Mouse (Mus musculus) hindbrain, embryonic 15.5 days (tissue): ENCODE measurements at regions not wholly inside any gene's neighbourhood (a gene's known extent, or its start where the extent isn't known, plus 50 kb on each side); places are given as distances from the start of the nearest gene placed in this dataset.
A peak's percentile ranks its signal among the peaks of the same experiment; 100 is the strongest.
"Not testable (repeated sequence)": the region's sequence is repeated elsewhere in the genome, so short reads cannot be mapped to it uniquely, and the experiment has no call there.

ENCODE experiments used
- ATAC-seq: fragments of 200-750 bp; cut with Nextera tagmentation; 2 replicates; pipeline ENCODE4 v1.8.0; 2017; ENCODE audit warnings: low read depth, moderate number of reproducible peaks, moderate TSS enrichment; ENCODE audit not compliant: low FRiP score
- H3K27ac ChIP-seq: fragments of 300-500 bp; sonication (generic); replicated peaks from 2 replicates; pipeline ENCODE4 v1.5.1; 2015; ENCODE audit warnings: mild to moderate bottlenecking, inconsistent platforms
- H3K27me3 ChIP-seq: fragments of 300-500 bp; sonication (generic); 2 replicates; pipeline ENCODE4 v1.6.1; 2015; ENCODE audit warnings: control low read depth, inconsistent platforms
- H3K36me3 ChIP-seq: fragments of 300-500 bp; sonication (generic); 2 replicates; pipeline ENCODE4 v1.6.1; 2015; ENCODE audit warnings: control low read depth, inconsistent platforms
- H3K4me1 ChIP-seq: fragments of 300-500 bp; sonication (generic); replicated peaks from 2 replicates; pipeline ENCODE4 v1.6.1; 2015; ENCODE audit warnings: control low read depth, inconsistent platforms
- H3K4me2 ChIP-seq: fragments of 300-500 bp; sonication (generic); 2 replicates; pipeline ENCODE4 v1.6.1; 2015; ENCODE audit warnings: moderate library complexity, mild to moderate bottlenecking, inconsistent platforms
- H3K4me3 ChIP-seq: fragments of 300-500 bp; sonication (generic); 2 replicates; pipeline ENCODE4 v1.5.1; 2015; ENCODE audit warnings: mild to moderate bottlenecking, inconsistent platforms
- H3K9ac ChIP-seq: fragments of 300-500 bp; sonication (generic); 2 replicates; pipeline ENCODE4 v1.6.1; 2015; ENCODE audit warnings: inconsistent platforms
- H3K9me3 ChIP-seq: fragments of 300-500 bp; sonication (generic); 2 replicates; pipeline ENCODE4 v1.6.1; 2016; ENCODE audit warnings: control low read depth, inconsistent platforms
- WGBS: fragments of 180-500 bp; shearing (Covaris S2); methylation state at CpG from one replicate; pipeline ENCODE4 v1.1.7; 2015; 5-methylcytosine and 5-hydroxymethylcytosine counted together

GRCm38 (mm10) chr3:22815842-22816241 lies 739.4 kb downstream of the Tbl1xr1 start:
- Histone ChIP-seq H3K4me1 (no peaks in the 10 kb centered on the region), H3K27me3 (no peaks in the 10 kb centered on the region), H3K36me3 (no peaks in the 10 kb centered on the region), H3K27ac (no peak overlapping the region), H3K9me3 (no peaks in the 10 kb centered on the region), H3K4me2 (no peak overlapping the region), H3K4me3 (no peak overlapping the region), H3K9ac (no peak overlapping the region)
- ATAC-seq = no peak
- 38% methylated on average over 2 of the region's 2 CpGs for WGBS

GRCm38 (mm10) chr3:22826485-22826884 lies 750.0 kb downstream of the Tbl1xr1 start:
- no peak for ATAC-seq
- H3K36me3 ChIP-seq = no peaks in the 10 kb centered on the region
- H3K4me1 ChIP-seq = no peaks in the 10 kb centered on the region
- WGBS = 87% methylated on average over 4 of the region's 4 CpGs
- no peak overlapping the region for H3K9ac ChIP-seq
- no peak overlapping the region for H3K27ac ChIP-seq
- H3K4me3 ChIP-seq = no peak overlapping the region
- H3K27me3 ChIP-seq = no peaks in the 10 kb centered on the region
- H3K9me3 ChIP-seq = no peaks in the 10 kb centered on the region
- H3K4me2 ChIP-seq = no peak overlapping the region

- no peak overlapping the region for H3K9ac ChIP-seq
- no peak overlapping the region for H3K4me3 ChIP-seq
- H3K4me2 ChIP-seq = no peak overlapping the region
- H3K4me1 ChIP-seq = no peaks in the 10 kb centered on the region
- no peaks in the 10 kb centered on the region for H3K27me3 ChIP-seq
- ATAC-seq = no peak
- WGBS = 76% methylated on average over 4 of the region's 4 CpGs
- H3K9me3 ChIP-seq = no peaks in the 10 kb centered on the region
- H3K36me3 ChIP-seq = no peaks in the 10 kb centered on the region
- no peak overlapping the region for H3K27ac ChIP-seq
Observed at GRCm38 (mm10) chr3:22838986-22839385, 762.5 kb downstream of the Tbl1xr1 start.

- H3K4me2 ChIP-seq = no peak overlapping the region
- no peaks in the 10 kb centered on the region for H3K9me3 ChIP-seq
- H3K36me3 ChIP-seq = no peaks in the 10 kb centered on the region
- H3K4me3 ChIP-seq = no peak overlapping the region
- H3K4me1 ChIP-seq = no peaks in the 10 kb centered on the region
- ATAC-seq = no peak
- H3K27me3 ChIP-seq = no peaks in the 10 kb centered on the region
- H3K9ac ChIP-seq = no peak overlapping the region
- H3K27ac ChIP-seq = no peak overlapping the region
Observed at GRCm38 (mm10) chr3:22850474-22850873, 774.0 kb downstream of the Tbl1xr1 start.

- no peaks in the 10 kb centered on the region for H3K9me3 ChIP-seq
- 88% methylated on average over 2 of the region's 2 CpGs for WGBS
- H3K4me3 ChIP-seq = no peak overlapping the region
- ATAC-seq = no peak
- no peak overlapping the region for H3K4me2 ChIP-seq
- H3K36me3 ChIP-seq = no peaks in the 10 kb centered on the region
- H3K27me3 ChIP-seq = no peaks in the 10 kb centered on the region
- H3K4me1 ChIP-seq = no peaks in the 10 kb centered on the region
- H3K9ac ChIP-seq = no peak overlapping the region
- no peak overlapping the region for H3K27ac ChIP-seq
Observed at GRCm38 (mm10) chr3:22863595-22863994, 787.1 kb downstream of the Tbl1xr1 start.

- Histone ChIP-seq H3K4me3 (no peak overlapping the region), H3K9ac (no peak overlapping the region)
- 93% methylated on average over 3 of the region's 3 CpGs for WGBS
Observed at GRCm38 (mm10) chr3:22877883-22878282, 801.4 kb downstream of the Tbl1xr1 start.

GRCm38 (mm10) chr3:22892735-22893134 lies 816.3 kb downstream of the Tbl1xr1 start:
- no peak for ATAC-seq
- Histone ChIP-seq H3K36me3 (no peaks in the 10 kb centered on the region), H3K9me3 (no peaks in the 10 kb centered on the region), H3K9ac (no peak overlapping the region), H3K4me2 (no peak overlapping the region), H3K27me3 (no peaks in the 10 kb centered on the region), H3K27ac (no peak overlapping the region), H3K4me3 (no peak overlapping the region), H3K4me1 (no peaks in the 10 kb centered on the region)
- WGBS = 72% methylated on average over 1 of the region's 1 CpGs

More at GRCm38 (mm10) chr3:22877883-22878282, 801.4 kb downstream of the Tbl1xr1 start:
- ATAC-seq = no peak
- Histone ChIP-seq H3K36me3 (no peaks in the 10 kb centered on the region), H3K4me1 (no peaks in the 10 kb centered on the region), H3K9me3 (no peaks in the 10 kb centered on the region), H3K27me3 (no peaks in the 10 kb centered on the region), H3K4me2 (no peak overlapping the region), H3K27ac (no peak overlapping the region)

- Histone ChIP-seq H3K9me3 (no peaks in the 10 kb centered on the region), H3K4me1 (no peaks in the 10 kb centered on the region), H3K4me3 (no peak overlapping the region), H3K27me3 (no peaks in the 10 kb centered on the region), H3K9ac (no peak overlapping the region), H3K4me2 (no peak overlapping the region), H3K27ac (no peak overlapping the region), H3K36me3 (no peaks in the 10 kb centered on the region)
- WGBS = 79% methylated on average over 2 of the region's 2 CpGs
- ATAC-seq = no peak
Observed at GRCm38 (mm10) chr3:22897651-22898050, 821.2 kb downstream of the Tbl1xr1 start.

GRCm38 (mm10) chr3:22900966-22901365 lies 824.5 kb downstream of the Tbl1xr1 start:
- no peak for ATAC-seq
- 90% methylated on average over 10 of the region's 10 CpGs for WGBS
- no peaks in the 10 kb centered on the region for H3K27me3 ChIP-seq
- H3K9me3 ChIP-seq = no peaks in the 10 kb centered on the region
- H3K4me1 ChIP-seq = no peaks in the 10 kb centered on the region
- H3K27ac ChIP-seq = no peak overlapping the region
- no peak overlapping the region for H3K4me2 ChIP-seq
- no peak overlapping the region for H3K9ac ChIP-seq
- no peaks in the 10 kb centered on the region for H3K36me3 ChIP-seq
- no peak overlapping the region for H3K4me3 ChIP-seq

- Histone ChIP-seq H3K27ac (no peak overlapping the region), H3K4me1 (no peaks in the 10 kb centered on the region), H3K9me3 (no peaks in the 10 kb centered on the region), H3K27me3 (no peaks in the 10 kb centered on the region), H3K4me2 (no peak overlapping the region), H3K9ac (no peak overlapping the region), H3K4me3 (no peak overlapping the region), H3K36me3 (no peaks in the 10 kb centered on the region)
- 87% methylated on average over 3 of the region's 3 CpGs for WGBS
- ATAC-seq = no peak
Observed at GRCm38 (mm10) chr3:22928970-22929369, 852.5 kb downstream of the Tbl1xr1 start.

- Histone ChIP-seq H3K4me2 (no peak overlapping the region), H3K27me3 (no peaks in the 10 kb centered on the region), H3K9ac (no peak overlapping the region), H3K27ac (no peak overlapping the region), H3K9me3 (no peaks in the 10 kb centered on the region), H3K4me1 (no peaks in the 10 kb centered on the region), H3K4me3 (no peak overlapping the region), H3K36me3 (no peaks in the 10 kb centered on the region)
- ATAC-seq = peak; percentile 45; the same call in 1 of the 2 replicates
- WGBS = 81% methylated on average over 2 of the region's 2 CpGs
Observed at GRCm38 (mm10) chr3:22929762-22930519, 853.5 kb downstream of the Tbl1xr1 start.

GRCm38 (mm10) chr3:22945646-22946045 lies 869.2 kb downstream of the Tbl1xr1 start:
- 85% methylated on average over 4 of the region's 4 CpGs for WGBS
- not testable (repeated sequence) for H3K27ac ChIP-seq, H3K4me1 ChIP-seq, H3K4me3 ChIP-seq, H3K4me2 ChIP-seq, H3K36me3 ChIP-seq, ATAC-seq, H3K27me3 ChIP-seq, H3K9me3 ChIP-seq, H3K9ac ChIP-seq

- Histone ChIP-seq H3K9ac (no peak overlapping the region), H3K4me2 (no peak overlapping the region), H3K4me3 (no peak overlapping the region), H3K27me3 (no peaks in the 10 kb centered on the region), H3K36me3 (no peaks in the 10 kb centered on the region), H3K27ac (no peak overlapping the region), H3K4me1 (no peaks in the 10 kb centered on the region), H3K9me3 (no peaks in the 10 kb centered on the region)
- 78% methylated on average over 4 of the region's 4 CpGs for WGBS
- no peak for ATAC-seq
Observed at GRCm38 (mm10) chr3:22947181-22947580, 870.7 kb downstream of the Tbl1xr1 start.
